Mouse (Mus musculus): ENCODE results near the gene Tmem209. TPM values are rescaled to one million over a fixed set of nuclear protein-coding genes. Genes with fewer than 3 reads are reported as not detected.

Tmem209 gene
- polyA plus RNA-seq, 1 experiment from 2014 or later, result 41.3 TPM

- under 1% methylated on average over 17 of the region's 17 CpGs for WGBS
- peak; percentile 83 for DNase-seq (ENCODE audit: low spot score)
- no peaks in the 10 kb centered on the region for H3K27me3 ChIP-seq (replicated peaks; ENCODE audit: low read depth, poor library complexity, severe bottlenecking)
- peak overlapping the region; percentile 87 for H3K27ac ChIP-seq (replicated peaks)
- H3K9me3 ChIP-seq, result no peaks in the 10 kb centered on the region
- H3K36me3 ChIP-seq (replicated peaks), result no peaks in the 10 kb centered on the region
- H3K4me3 ChIP-seq, result peak overlapping the region; percentile 21
- H3K4me1 ChIP-seq, result peaks cover 98% of the 10 kb centered on the region
These were observed 37.7 kb upstream of the Tmem209 start for GRCm38 (mm10) chr6:30547274-30547645.

GRCm38 (mm10) chr6:30546571-30547273 is 37.1 kb upstream of the Tmem209 start:
- no peaks in the 10 kb centered on the region for H3K36me3 ChIP-seq (replicated peaks)

GRCm38 (mm10) chr6:30545689-30546088 is 36.1 kb upstream of the Tmem209 start:
- Histone ChIP-seq H3K9me3 (no peaks in the 10 kb centered on the region), H3K4me3 (no peak overlapping the region), H3K4me1 (peaks cover 100% of the 10 kb centered on the region), H3K36me3 (replicated peaks) (no peaks in the 10 kb centered on the region), H3K27ac (replicated peaks) (peak overlapping the region; percentile 87), H3K27me3 (replicated peaks; ENCODE audit: low read depth, poor library complexity, severe bottlenecking) (no peaks in the 10 kb centered on the region)
- DNase-seq (ENCODE audit: low spot score), result no peak
- WGBS, result 81% methylated on average over 7 of the region's 7 CpGs

More at GRCm38 (mm10) chr6:30546571-30547273, 37.1 kb upstream of the Tmem209 start:
- H3K27ac ChIP-seq (replicated peaks), result peak overlapping the region; percentile 87
- H3K27me3 ChIP-seq (replicated peaks; ENCODE audit: low read depth, poor library complexity, severe bottlenecking), result no peaks in the 10 kb centered on the region
- WGBS, result 11% methylated on average over 17 of the region's 17 CpGs
- H3K4me1 ChIP-seq, result peaks cover 98% of the 10 kb centered on the region
- H3K4me3 ChIP-seq, result peak overlapping the region; percentile 21
- H3K9me3 ChIP-seq, result no peaks in the 10 kb centered on the region
- DNase-seq (ENCODE audit: low spot score), result peak; percentile 71

GRCm38 (mm10) chr6:30543851-30544250 is 34.3 kb upstream of the Tmem209 start:
- H3K36me3 ChIP-seq (replicated peaks), result no peaks in the 10 kb centered on the region
- H3K4me1 ChIP-seq, result peaks cover 95% of the 10 kb centered on the region
- 22% methylated on average over 8 of the region's 8 CpGs for WGBS

GRCm38 (mm10) chr6:30543077-30543476 is 33.5 kb upstream of the Tmem209 start:
- H3K9me3 ChIP-seq, result no peaks in the 10 kb centered on the region
- peak overlapping the region; percentile 87 for H3K27ac ChIP-seq (replicated peaks)
- H3K4me3 ChIP-seq, result 0 out of 2 replicates have a peak overlapping the region, but pooled peaks have one; percentile 4
- WGBS, result 32% methylated on average over 12 of the region's 12 CpGs
- DNase-seq (ENCODE audit: low spot score), result peak; percentile 54
- no peaks in the 10 kb centered on the region for H3K36me3 ChIP-seq (replicated peaks)
- no peaks in the 10 kb centered on the region for H3K27me3 ChIP-seq (replicated peaks; ENCODE audit: low read depth, poor library complexity, severe bottlenecking)
- peaks cover 95% of the 10 kb centered on the region for H3K4me1 ChIP-seq

More at GRCm38 (mm10) chr6:30543851-30544250, 34.3 kb upstream of the Tmem209 start:
- no peak overlapping the region for H3K4me3 ChIP-seq
- peak overlapping the region; percentile 87 for H3K27ac ChIP-seq (replicated peaks)
- no peaks in the 10 kb centered on the region for H3K27me3 ChIP-seq (replicated peaks; ENCODE audit: low read depth, poor library complexity, severe bottlenecking)
- DNase-seq (ENCODE audit: low spot score), result no peak
- no peaks in the 10 kb centered on the region for H3K9me3 ChIP-seq

GRCm38 (mm10) chr6:30542277-30542676 is 32.7 kb upstream of the Tmem209 start:
- 51% methylated on average over 6 of the region's 6 CpGs for WGBS
- Histone ChIP-seq H3K9me3 (no peaks in the 10 kb centered on the region), H3K27me3 (replicated peaks; ENCODE audit: low read depth, poor library complexity, severe bottlenecking) (no peaks in the 10 kb centered on the region), H3K4me3 (no peak overlapping the region), H3K27ac (replicated peaks) (peak overlapping the region; percentile 87), H3K36me3 (replicated peaks) (no peaks in the 10 kb centered on the region), H3K4me1 (peaks cover 94% of the 10 kb centered on the region)
- DNase-seq (ENCODE audit: low spot score), result peak; percentile 32

GRCm38 (mm10) chr6:30541009-30541799 is 31.6 kb upstream of the Tmem209 start, which contains the start of gene Cpa2:
Cpa2 (plus strand) TSS chr6:30541582.
- DNase-seq (ENCODE audit: low spot score), result no peak
- Histone ChIP-seq H3K9me3 (no peaks in the 10 kb centered on the region), H3K36me3 (replicated peaks) (no peaks in the 10 kb centered on the region), H3K4me1 (peaks cover 83% of the 10 kb centered on the region), H3K27ac (replicated peaks) (peak within 1 kb of the TSS; percentile 87), H3K27me3 (replicated peaks; ENCODE audit: low read depth, poor library complexity, severe bottlenecking) (no peaks in the 10 kb centered on the region), H3K4me3 (no peak within 1 kb of the TSS)
- 61% methylated on average over 11 of the region's 11 CpGs for WGBS

GRCm38 (mm10) chr6:30538800-30539199 is 29.2 kb upstream of the Tmem209 start:
- WGBS, result 44% methylated on average over 5 of the region's 5 CpGs
- H3K27ac ChIP-seq (replicated peaks), result peak overlapping the region; percentile 81
- peaks cover 59% of the 10 kb centered on the region for H3K4me1 ChIP-seq

GRCm38 (mm10) chr6:30538240-30538639 is 28.7 kb upstream of the Tmem209 start:
- peak overlapping the region; percentile 81 for H3K27ac ChIP-seq (replicated peaks)
- H3K27me3 ChIP-seq (replicated peaks; ENCODE audit: low read depth, poor library complexity, severe bottlenecking), result no peaks in the 10 kb centered on the region
- H3K36me3 ChIP-seq (replicated peaks), result no peaks in the 10 kb centered on the region
- WGBS, result 31% methylated on average over 10 of the region's 10 CpGs
- peaks cover 54% of the 10 kb centered on the region for H3K4me1 ChIP-seq
- no peaks in the 10 kb centered on the region for H3K9me3 ChIP-seq
- no peak for DNase-seq (ENCODE audit: low spot score)
- no peak overlapping the region for H3K4me3 ChIP-seq

More at GRCm38 (mm10) chr6:30538800-30539199, 29.2 kb upstream of the Tmem209 start:
- Histone ChIP-seq H3K9me3 (no peaks in the 10 kb centered on the region), H3K4me3 (no peak overlapping the region), H3K27me3 (replicated peaks; ENCODE audit: low read depth, poor library complexity, severe bottlenecking) (no peaks in the 10 kb centered on the region), H3K36me3 (replicated peaks) (no peaks in the 10 kb centered on the region)
- DNase-seq (ENCODE audit: low spot score), result no peak

GRCm38 (mm10) chr6:30535340-30535739 is 25.8 kb upstream of the Tmem209 start:
- no peaks in the 10 kb centered on the region for H3K9me3 ChIP-seq
- no peak overlapping the region for H3K4me3 ChIP-seq
- H3K36me3 ChIP-seq (replicated peaks), result no peaks in the 10 kb centered on the region
- peak; percentile 60 for DNase-seq (ENCODE audit: low spot score)
- 35% methylated on average over 3 of the region's 3 CpGs for WGBS
- H3K4me1 ChIP-seq, result peaks cover 25% of the 10 kb centered on the region
- no peaks in the 10 kb centered on the region for H3K27me3 ChIP-seq (replicated peaks; ENCODE audit: low read depth, poor library complexity, severe bottlenecking)
- H3K27ac ChIP-seq (replicated peaks), result no peak overlapping the region; the same call in 1 of the 2 replicates

GRCm38 (mm10) chr6:30528800-30529199 is 19.2 kb upstream of the Tmem209 start:
- WGBS, result 67% methylated on average over 6 of the region's 6 CpGs
- Histone ChIP-seq H3K27ac (replicated peaks) (peak overlapping the region; percentile 90), H3K4me3 (no peak overlapping the region), H3K4me1 (peaks cover 58% of the 10 kb centered on the region), H3K27me3 (replicated peaks; ENCODE audit: low read depth, poor library complexity, severe bottlenecking) (no peaks in the 10 kb centered on the region), H3K9me3 (no peaks in the 10 kb centered on the region), H3K36me3 (replicated peaks) (no peaks in the 10 kb centered on the region)
- no peak for DNase-seq (ENCODE audit: low spot score)

- DNase-seq (ENCODE audit: low spot score), result peak; percentile 86
- Histone ChIP-seq H3K36me3 (replicated peaks) (no peaks in the 10 kb centered on the region), H3K4me3 (peak overlapping the region; percentile 28), H3K9me3 (no peaks in the 10 kb centered on the region), H3K4me1 (peaks cover 65% of the 10 kb centered on the region), H3K27me3 (replicated peaks; ENCODE audit: low read depth, poor library complexity, severe bottlenecking) (no peaks in the 10 kb centered on the region), H3K27ac (replicated peaks) (peak overlapping the region; percentile 90)
- WGBS, result 6% methylated on average over 19 of the region's 19 CpGs
These were observed 17.3 kb upstream of the Tmem209 start for GRCm38 (mm10) chr6:30526586-30527515.

Data from embryonic facial prominence, embryonic 10.5 days (tissue).